Mouse (Mus musculus): ENCODE data around the gene Ifit3.
A peak's percentile ranks its signal among the peaks of the same experiment; 100 is the strongest.
"Not testable (repeated sequence)": the region's sequence is repeated elsewhere in the genome, so short reads cannot be mapped to it uniquely, and the experiment has no call there.

Gene Ifit3

GRCm38 (mm10) chr19:34573650-34574049 is 9.7 kb upstream of the Ifit3 start:
- no peaks in the 10 kb centered on the region for H3K27me3 ChIP-seq (ENCODE audit: insufficient read depth, low read length)
- no peaks in the 10 kb centered on the region for H3K4me1 ChIP-seq (replicated peaks; ENCODE audit: low read depth, low read length)
- no peaks in the 10 kb centered on the region for H3K36me3 ChIP-seq (ENCODE audit: insufficient read depth, low read length)
- TF ChIP-seq POU5F1 (IDR thresholded peaks at IDR 0.05; ENCODE audit: borderline replicate concordance, low read length), result no peak
- no peak overlapping the region for H3K4me3 ChIP-seq (replicated peaks; ENCODE audit: low read length)
- no peaks in the 10 kb centered on the region for H3K9me3 ChIP-seq (ENCODE audit: low read length)

GRCm38 (mm10) chr19:34577121-34577520 is 6.2 kb upstream of the Ifit3 start:
- Histone ChIP-seq H3K36me3 (ENCODE audit: insufficient read depth, low read length) (no peaks in the 10 kb centered on the region), H3K9me3 (ENCODE audit: low read length) (no peaks in the 10 kb centered on the region), H3K27me3 (ENCODE audit: insufficient read depth, low read length) (no peaks in the 10 kb centered on the region), H3K4me1 (replicated peaks; ENCODE audit: low read depth, low read length) (no peaks in the 10 kb centered on the region), H3K4me3 (replicated peaks; ENCODE audit: low read length) (no peak overlapping the region)
- TF ChIP-seq NANOG (IDR thresholded peaks at IDR 0.05; ENCODE audit: borderline replicate concordance, low read length) (no peak), CTCF (conservative IDR thresholded peaks at IDR 0.05; ENCODE audit: low read length) (no peak), POU5F1 (IDR thresholded peaks at IDR 0.05; ENCODE audit: borderline replicate concordance, low read length) (no peak)

- H3K36me3 ChIP-seq (ENCODE audit: insufficient read depth, low read length); H3K4me1 ChIP-seq (replicated peaks; ENCODE audit: low read depth, low read length); H3K4me3 ChIP-seq (replicated peaks; ENCODE audit: low read length): not testable (repeated sequence)
Measured at GRCm38 (mm10) chr19:34582696-34583095, 635 bp upstream of the Ifit3 start.

GRCm38 (mm10) chr19:34585740-34586458 is 2.6 kb downstream of the Ifit3 start:
- not testable (repeated sequence) for H3K4me3 ChIP-seq (replicated peaks; ENCODE audit: low read length); H3K36me3 ChIP-seq (ENCODE audit: insufficient read depth, low read length); H3K4me1 ChIP-seq (replicated peaks; ENCODE audit: low read depth, low read length); H3K27me3 ChIP-seq (ENCODE audit: insufficient read depth, low read length); H3K9me3 ChIP-seq (ENCODE audit: low read length)

More at GRCm38 (mm10) chr19:34582696-34583095, 635 bp upstream of the Ifit3 start:
- not testable (repeated sequence) for H3K9me3 ChIP-seq (ENCODE audit: low read length); H3K27me3 ChIP-seq (ENCODE audit: insufficient read depth, low read length)

- not testable (repeated sequence) for H3K4me1 ChIP-seq (replicated peaks; ENCODE audit: low read depth, low read length); H3K27me3 ChIP-seq (ENCODE audit: insufficient read depth, low read length); H3K9me3 ChIP-seq (ENCODE audit: low read length); H3K36me3 ChIP-seq (ENCODE audit: insufficient read depth, low read length); H3K4me3 ChIP-seq (replicated peaks; ENCODE audit: low read length)
Measured at GRCm38 (mm10) chr19:34587898-34588692, 4.8 kb downstream of the Ifit3 start.

GRCm38 (mm10) chr19:34588959-34589358 is 5.6 kb downstream of the Ifit3 start:
- TF ChIP-seq POU5F1 (IDR thresholded peaks at IDR 0.05; ENCODE audit: borderline replicate concordance, low read length) (no peak), CTCF (conservative IDR thresholded peaks at IDR 0.05; ENCODE audit: low read length) (peak; percentile 78)
- H3K4me1 ChIP-seq (replicated peaks; ENCODE audit: low read depth, low read length), result no peaks in the 10 kb centered on the region
- H3K36me3 ChIP-seq (ENCODE audit: insufficient read depth, low read length), result no peaks in the 10 kb centered on the region
- H3K27me3 ChIP-seq (ENCODE audit: insufficient read depth, low read length), result no peaks in the 10 kb centered on the region
- no peaks in the 10 kb centered on the region for H3K9me3 ChIP-seq (ENCODE audit: low read length)
- no peak overlapping the region for H3K4me3 ChIP-seq (replicated peaks; ENCODE audit: low read length)

GRCm38 (mm10) chr19:34593456-34593855 is 10.1 kb downstream of the Ifit3 start:
- no peak for TF ChIP-seq POU5F1 (IDR thresholded peaks at IDR 0.05; ENCODE audit: borderline replicate concordance, low read length)
- no peak for TF ChIP-seq NANOG (IDR thresholded peaks at IDR 0.05; ENCODE audit: borderline replicate concordance, low read length)
- TF ChIP-seq CTCF (conservative IDR thresholded peaks at IDR 0.05; ENCODE audit: low read length), result no peak
- Histone ChIP-seq H3K4me3 (replicated peaks; ENCODE audit: low read length) (no peak overlapping the region), H3K4me1 (replicated peaks; ENCODE audit: low read depth, low read length) (no peaks in the 10 kb centered on the region), H3K27me3 (ENCODE audit: insufficient read depth, low read length) (no peaks in the 10 kb centered on the region), H3K9me3 (ENCODE audit: low read length) (no peaks in the 10 kb centered on the region), H3K36me3 (ENCODE audit: insufficient read depth, low read length) (no peaks in the 10 kb centered on the region)

GRCm38 (mm10) chr19:34594523-34594922 is 11.2 kb downstream of the Ifit3 start:
- not testable (repeated sequence) for H3K4me1 ChIP-seq (replicated peaks; ENCODE audit: low read depth, low read length); H3K9me3 ChIP-seq (ENCODE audit: low read length); H3K27me3 ChIP-seq (ENCODE audit: insufficient read depth, low read length); H3K36me3 ChIP-seq (ENCODE audit: insufficient read depth, low read length); H3K4me3 ChIP-seq (replicated peaks; ENCODE audit: low read length)

- Histone ChIP-seq H3K9me3 (ENCODE audit: low read length) (no peaks in the 10 kb centered on the region), H3K27me3 (ENCODE audit: insufficient read depth, low read length) (no peaks in the 10 kb centered on the region), H3K4me3 (replicated peaks; ENCODE audit: low read length) (no peak overlapping the region), H3K4me1 (replicated peaks; ENCODE audit: low read depth, low read length) (no peaks in the 10 kb centered on the region), H3K36me3 (ENCODE audit: insufficient read depth, low read length) (no peaks in the 10 kb centered on the region)
- TF ChIP-seq POU5F1 (IDR thresholded peaks at IDR 0.05; ENCODE audit: borderline replicate concordance, low read length), result no peak
- no peak for TF ChIP-seq CTCF (conservative IDR thresholded peaks at IDR 0.05; ENCODE audit: low read length)
- no peak for TF ChIP-seq NANOG (IDR thresholded peaks at IDR 0.05; ENCODE audit: borderline replicate concordance, low read length)
Measured at GRCm38 (mm10) chr19:34596811-34597210, 13.5 kb downstream of the Ifit3 start.
